Mouse (Mus musculus) heart, postnatal 4 days (tissue): ENCODE results near the gene Nid1. TPM values are rescaled to one million over a fixed set of nuclear protein-coding genes. Genes with fewer than 3 reads are reported as not detected.
"Not testable (repeated sequence)": the region's sequence is repeated elsewhere in the genome, so short reads cannot be mapped to it uniquely, and the experiment has no call there.

ENCODE experiments used
- DNase-seq: peaks from one replicate; pipeline ENCODE4 v3.0.0; 2021
- total RNA-seq, 2 experiments: library from RNA; stranded (reverse); gene quantifications; 2 replicates each; pipeline ENCODE4 v1.2.3; 2021

Nid1 gene
- total RNA-seq, result 100 to 1,000 TPM; 162 to 168 TPM

- DNase-seq, result peak; percentile 37
These were observed at the start of gene Nid1 for GRCm38 (mm10) chr13:13437460-13438015. Nid1 (plus strand) TSS chr13:13437551.

GRCm38 (mm10) chr13:13393228-13394095 is 43.9 kb upstream of the Nid1 start, which contains the start of gene Gpr137b:
Gpr137b (minus strand) TSS chr13:13394014.
- DNase-seq, result peak; percentile 40

DNA sequence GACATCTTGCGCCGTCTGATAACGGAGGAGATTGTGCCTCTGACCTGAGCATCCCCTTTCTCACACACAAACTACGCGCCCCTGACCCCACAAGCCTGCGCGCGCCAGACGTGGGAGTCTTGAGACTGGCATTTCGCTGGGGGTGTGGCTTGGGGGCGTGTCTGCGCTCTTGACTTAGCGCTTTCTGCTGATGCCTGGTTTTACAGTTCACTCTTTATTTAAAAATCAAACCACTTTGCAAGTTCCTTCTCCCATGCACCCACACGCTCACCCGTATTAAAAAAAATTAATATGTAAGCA is 43.3 kb upstream of the Nid1 start:
- peak; percentile 17 for DNase-seq

GRCm38 (mm10) chr13:13400851-13401250 is 36.5 kb upstream of the Nid1 start:
- DNase-seq, result not testable (repeated sequence)

DNA sequence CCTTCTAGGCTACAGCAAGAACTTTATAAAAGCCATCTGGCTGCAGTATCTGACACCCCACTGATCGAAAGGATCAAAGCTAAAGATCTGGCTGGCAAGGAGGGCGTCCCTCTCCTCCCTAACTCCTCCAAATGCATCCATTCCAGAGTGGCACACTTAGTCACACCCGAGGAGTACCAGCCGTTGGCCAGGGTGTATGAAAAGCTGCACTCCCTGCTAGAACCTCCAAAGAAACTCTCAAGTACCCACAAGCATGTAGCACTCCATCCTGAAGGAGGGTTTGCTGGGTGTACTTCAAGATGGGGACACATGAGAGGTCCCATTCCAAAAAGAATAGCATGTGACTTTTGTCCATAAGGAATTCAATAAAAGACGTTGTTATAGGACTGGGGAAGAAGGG is 34.5 kb upstream of the Nid1 start:
- not testable (repeated sequence) for DNase-seq

DNA sequence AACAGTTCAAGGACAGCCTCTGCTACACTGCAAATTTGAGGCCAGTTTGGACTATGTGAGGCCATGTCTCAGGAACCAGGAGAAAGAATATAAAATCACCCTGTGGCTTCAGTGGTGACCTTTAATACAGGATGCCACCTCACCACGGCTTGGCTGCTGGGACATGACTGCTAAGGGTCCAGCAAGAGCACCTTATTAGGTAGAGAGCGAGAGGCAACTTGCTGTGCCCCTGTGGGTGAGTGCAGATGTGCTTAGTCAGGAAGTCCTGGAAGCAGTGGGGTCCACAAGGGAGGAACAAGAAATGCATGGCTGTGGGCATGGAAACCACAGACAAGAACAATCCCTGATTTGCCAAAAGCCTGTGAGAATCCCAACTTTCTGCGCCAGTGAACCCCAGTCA is 34.0 kb upstream of the Nid1 start:
- not testable (repeated sequence) for DNase-seq

GRCm38 (mm10) chr13:13403839-13404238 is 33.5 kb upstream of the Nid1 start:
- DNase-seq, result not testable (repeated sequence)

DNA sequence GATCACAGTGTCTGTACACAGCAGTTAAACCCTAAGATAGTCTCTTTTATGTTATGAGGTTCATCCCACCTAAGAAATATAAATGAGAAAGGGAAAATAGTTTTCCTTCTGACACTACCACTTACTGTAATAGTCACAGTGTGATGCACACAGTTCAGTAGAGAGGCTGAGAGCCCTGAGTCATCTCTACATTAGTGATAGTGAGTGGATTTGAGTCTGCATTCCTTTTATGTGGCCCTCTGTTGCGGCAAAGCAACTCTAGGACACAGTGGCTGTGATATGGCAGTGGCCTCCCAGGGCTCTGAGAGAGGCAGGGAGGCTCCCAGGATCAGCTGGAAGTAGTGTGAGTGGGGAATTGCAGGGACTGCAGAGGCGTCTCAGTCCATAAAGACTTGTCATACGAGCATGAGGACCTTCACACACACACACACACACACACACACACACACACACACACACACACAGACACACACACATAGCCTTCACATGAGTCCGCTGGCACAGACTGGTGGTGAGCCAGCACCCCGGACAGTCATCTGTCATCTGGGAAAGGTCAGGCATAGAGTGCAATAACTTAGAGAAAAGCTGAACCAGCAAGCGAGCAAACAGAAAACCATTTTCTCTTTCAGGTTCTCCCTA is 32.7 kb upstream of the Nid1 start:
- DNase-seq, result not testable (repeated sequence)

DNA sequence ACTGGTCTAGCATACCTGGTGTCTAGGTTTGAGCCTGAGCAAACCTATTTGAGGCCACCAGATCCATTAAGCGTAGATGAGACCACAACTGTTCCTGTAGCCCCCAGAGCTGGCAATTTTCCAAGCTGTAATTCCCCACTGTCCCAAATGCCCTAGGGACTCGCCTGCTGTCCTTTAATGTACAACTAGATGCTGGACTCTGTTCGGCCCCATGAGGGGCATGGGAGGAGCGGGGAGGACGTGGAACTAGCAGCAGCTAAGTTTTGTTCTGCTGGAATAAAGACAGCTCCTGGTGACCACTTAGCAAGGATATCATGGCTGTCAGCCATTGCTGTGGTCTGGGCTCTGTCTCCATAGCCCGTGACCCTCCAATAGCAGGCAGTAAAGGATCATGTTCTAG is 31.8 kb upstream of the Nid1 start:
- DNase-seq, result not testable (repeated sequence)

DNA sequence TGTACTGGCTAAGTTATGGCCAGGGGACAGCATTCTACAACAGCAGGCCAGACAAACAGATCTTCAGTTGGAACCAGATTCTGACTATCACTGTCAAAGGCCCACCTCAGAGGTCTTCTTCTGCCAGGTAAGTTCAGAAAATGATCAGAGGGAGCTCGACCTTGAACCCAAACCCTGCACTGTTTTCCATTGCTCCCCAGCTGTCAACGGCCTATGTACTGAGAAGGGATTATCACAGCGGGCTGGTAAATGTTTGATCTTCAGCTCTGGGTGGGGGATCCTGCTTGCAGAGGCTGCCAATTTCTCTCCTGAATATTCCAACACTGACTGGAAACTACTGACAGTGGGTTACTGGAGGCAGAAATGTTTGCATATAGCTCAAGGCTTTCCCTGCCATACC is 23.1 kb upstream of the Nid1 start:
- no peak for DNase-seq

DNA sequence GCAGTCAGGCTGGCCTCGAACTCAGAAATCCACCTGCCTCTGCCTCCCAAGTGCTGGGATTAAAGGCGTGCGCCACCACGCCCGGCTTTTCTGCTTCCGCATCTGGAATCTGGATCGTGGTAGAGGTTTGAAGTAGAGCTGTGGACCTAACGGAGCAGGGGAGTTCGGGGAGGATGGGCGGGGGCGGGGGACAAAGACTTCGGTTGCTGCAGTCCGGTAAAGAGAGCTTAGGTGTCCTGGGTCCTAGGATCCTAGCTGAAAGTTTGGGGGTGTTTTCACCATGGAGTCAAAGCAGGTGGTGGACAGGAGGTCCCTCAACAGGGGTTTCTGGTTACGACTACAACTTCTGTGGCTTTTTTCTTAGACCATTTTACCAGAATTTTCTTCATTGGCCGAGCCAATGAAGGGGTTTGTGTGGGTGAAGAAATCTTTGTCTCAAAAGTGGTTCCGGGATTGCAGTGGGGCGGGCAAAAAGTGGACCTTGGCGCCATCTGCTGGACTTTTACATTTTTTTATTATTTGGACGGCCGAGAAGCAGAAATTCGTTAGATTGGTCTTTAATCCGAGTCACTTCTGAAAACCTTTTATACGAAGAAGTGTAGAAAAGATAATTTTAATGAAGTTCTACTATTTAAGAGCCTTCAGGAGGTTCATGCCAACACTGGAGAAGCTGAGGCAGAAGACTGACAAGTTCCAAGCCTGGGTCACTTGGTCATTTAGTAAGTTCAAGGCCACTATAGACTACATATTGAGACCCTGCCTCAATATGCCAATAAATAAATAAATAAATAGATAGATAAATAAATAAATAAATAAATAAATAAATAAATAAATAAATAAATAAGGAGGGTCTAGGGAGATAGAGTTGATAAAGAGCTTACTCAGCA is 22.0 kb upstream of the Nid1 start:
- peak; percentile 65 for DNase-seq

- not testable (repeated sequence) for DNase-seq
These were observed 21.4 kb upstream of the Nid1 start for GRCm38 (mm10) chr13:13416007-13416337.

- not testable (repeated sequence) for DNase-seq
These were observed 18.5 kb upstream of the Nid1 start for GRCm38 (mm10) chr13:13418859-13419258.

- DNase-seq, result not testable (repeated sequence)
These were observed 14.1 kb upstream of the Nid1 start for GRCm38 (mm10) chr13:13423301-13423700.

DNA sequence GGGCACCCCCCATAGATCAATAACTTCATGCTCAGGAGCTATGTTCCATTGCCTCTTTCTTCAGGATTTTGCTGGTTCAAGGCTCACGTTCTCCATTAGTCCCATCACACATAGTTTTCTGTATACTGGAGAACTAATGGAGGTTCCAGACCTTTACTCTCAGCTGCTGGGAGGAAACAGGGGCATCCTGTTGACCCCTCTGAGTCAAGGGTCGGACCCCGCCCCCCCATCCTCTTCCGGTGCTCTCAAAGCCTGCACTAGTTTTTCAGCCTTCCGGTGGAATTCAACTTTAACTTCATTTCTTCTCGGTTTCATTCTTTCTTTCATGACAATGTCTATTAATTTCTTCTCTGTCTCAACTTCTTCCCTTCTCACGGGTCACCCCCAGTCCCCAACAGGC is 1.2 kb upstream of the Nid1 start:
- DNase-seq, result peak; percentile 24

GRCm38 (mm10) chr13:13438112-13438953 is 982 bp downstream of the Nid1 start:
- DNase-seq, result peak; percentile 24

GRCm38 (mm10) chr13:13445601-13446000 is 8.2 kb downstream of the Nid1 start:
- not testable (repeated sequence) for DNase-seq

- DNase-seq, result not testable (repeated sequence)
These were observed 9.5 kb downstream of the Nid1 start for GRCm38 (mm10) chr13:13446711-13447443.

DNA sequence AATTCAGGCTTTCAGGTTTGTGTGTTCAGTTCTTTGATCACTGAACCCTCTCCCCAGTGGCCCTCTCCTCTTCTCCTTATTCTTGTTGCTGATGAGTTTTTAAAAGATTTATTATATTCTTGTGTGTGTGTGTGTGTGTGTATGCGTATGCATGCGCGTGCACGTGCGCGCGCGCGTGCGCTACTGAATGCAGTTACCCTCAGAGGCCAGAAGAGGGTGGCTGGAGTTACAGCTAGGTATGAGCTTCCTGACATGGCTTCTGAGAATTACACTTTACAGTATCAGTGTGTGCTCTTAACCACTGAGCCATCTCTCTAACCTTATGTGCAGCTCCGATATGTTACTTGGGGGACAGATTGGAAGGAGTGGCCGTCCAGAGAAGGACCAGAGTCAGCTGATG is 12.6 kb downstream of the Nid1 start:
- DNase-seq, result not testable (repeated sequence)

DNA sequence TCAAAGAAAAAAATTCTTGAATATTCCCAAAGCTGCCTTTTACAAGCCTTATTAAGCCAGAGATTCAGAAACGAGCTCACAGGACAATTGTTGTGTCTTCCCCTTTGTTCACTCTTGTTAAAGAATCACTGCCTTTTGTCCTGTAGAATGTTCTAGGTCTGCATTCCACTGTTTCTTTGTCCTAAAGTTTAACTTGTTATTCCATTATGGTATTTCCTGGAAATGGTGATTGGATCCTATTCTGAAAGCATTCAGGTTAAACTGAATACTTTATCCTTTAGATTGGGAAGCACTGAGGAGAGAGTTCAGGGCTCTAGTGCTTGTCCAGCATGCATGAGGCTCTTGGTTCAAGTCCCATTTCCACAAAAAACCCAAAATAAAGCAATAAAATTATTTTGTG is 13.6 kb downstream of the Nid1 start:
- DNase-seq, result not testable (repeated sequence)

GRCm38 (mm10) chr13:13453332-13453731 is 16.0 kb downstream of the Nid1 start:
- DNase-seq, result not testable (repeated sequence)
